Mouse (Mus musculus): ENCODE measurements around the gene Csrnp2. TPM values are rescaled to one million over a fixed set of nuclear protein-coding genes. Genes with fewer than 3 reads are reported as not detected.

Gene Csrnp2
- polyA plus RNA-seq, 1 experiment = 8.7 TPM

DNA sequence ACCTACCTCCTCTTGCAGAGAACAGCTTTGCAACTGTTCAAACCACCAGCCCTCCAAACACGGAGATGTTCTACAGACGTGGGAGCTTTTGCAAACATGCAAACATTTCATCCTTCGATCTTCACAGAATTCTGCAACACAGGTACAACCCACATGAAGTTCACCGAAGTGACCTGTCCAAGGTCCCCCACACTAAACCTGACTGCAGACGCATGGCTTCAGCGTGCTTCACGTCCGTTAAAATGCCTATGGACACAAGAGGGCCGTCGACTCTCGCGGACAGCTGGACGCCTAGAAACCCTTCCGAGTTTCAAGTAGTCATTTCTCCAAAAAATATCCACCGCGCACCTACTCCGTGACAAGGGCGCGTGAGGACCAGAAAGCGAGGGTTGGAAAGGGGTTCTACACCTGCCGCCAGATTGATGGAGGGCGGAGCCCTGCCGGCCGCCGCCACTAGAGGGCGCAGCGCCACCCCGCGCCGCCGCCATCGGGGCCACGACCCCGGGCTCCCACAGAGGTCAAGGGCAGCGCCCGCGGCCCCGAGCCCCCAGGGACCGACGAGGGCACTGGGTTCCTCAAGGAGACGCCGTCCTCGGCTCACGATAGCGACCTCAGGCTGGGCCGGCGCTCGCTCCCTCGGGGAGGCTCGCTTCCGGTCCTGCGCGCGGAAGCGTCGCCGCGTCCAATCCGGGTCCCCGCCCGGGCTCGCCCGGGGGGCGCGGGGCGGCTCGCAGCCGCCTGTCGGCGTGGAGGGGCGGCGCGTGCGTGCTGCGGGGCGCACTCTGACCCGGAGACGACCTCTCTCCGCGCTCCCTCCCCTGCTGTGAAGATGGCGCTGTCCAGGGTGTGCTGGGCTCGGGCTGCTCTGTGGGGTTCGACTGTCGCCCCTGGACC, 26.7 kb downstream of the Csrnp2 start, which contains the start of gene Letmd1:
Letmd1 (plus strand) TSS at position 729 of the 894 bp plus-strand sequence.
- peak within 1 kb of the TSS; percentile 80 for H3K4me3 ChIP-seq (ENCODE audit: control insufficient read depth, insufficient read depth, low read length)
- peaks cover 12% of the 10 kb centered on the region for H3K4me1 ChIP-seq (replicated peaks; ENCODE audit: control insufficient read depth, insufficient read depth, low read length)
- WGBS = 1% methylated on average over 84 of the region's 84 CpGs
- no peak within 1 kb of the TSS for H3K27ac ChIP-seq (ENCODE audit: control insufficient read depth, insufficient read depth, low read length)
- no peaks in the 10 kb centered on the region for H3K27me3 ChIP-seq (ENCODE audit: control insufficient read depth, insufficient read depth, low read length)
- peaks cover 2% of the 10 kb centered on the region; the same call in 1 of the 2 replicates for H3K36me3 ChIP-seq (ENCODE audit: control insufficient read depth, insufficient read depth, low read length)
- DNase-seq = peak; percentile 89
- TF ChIP-seq POLR2A (IDR thresholded peaks at IDR 0.05; ENCODE audit: control insufficient read depth, extremely low read depth, insufficient read depth, low read length, poor library complexity) (peak; percentile 88), CTCF (IDR thresholded peaks at IDR 0.05; ENCODE audit: borderline replicate concordance, control insufficient read depth, extremely low read depth, insufficient read depth, low read length, poor library complexity) (peak; percentile 100)

DNA sequence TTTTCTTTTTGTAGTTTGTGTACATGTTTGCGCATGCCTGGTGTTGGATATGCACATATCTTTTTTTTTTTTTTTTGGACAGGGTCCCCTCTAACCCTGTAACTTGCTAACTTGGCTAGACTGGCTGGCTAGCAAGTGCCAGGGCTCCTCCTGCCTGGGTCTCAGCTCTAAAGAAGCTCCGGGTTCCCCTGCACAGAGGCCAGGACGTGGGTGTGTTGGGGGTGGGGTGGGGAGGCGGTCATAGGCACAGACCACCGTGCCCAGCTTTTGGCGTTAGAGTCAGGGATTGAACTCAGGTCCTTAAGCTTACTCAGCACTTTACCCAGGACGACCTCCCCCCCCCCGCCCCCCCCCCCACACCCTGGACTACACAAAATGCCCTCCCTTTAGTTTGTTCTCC, 27.6 kb downstream of the Csrnp2 start:
- no peak for DNase-seq
- no peak overlapping the region for H3K4me3 ChIP-seq (ENCODE audit: control insufficient read depth, insufficient read depth, low read length)
- WGBS = 35% methylated on average over 8 of the region's 8 CpGs
- no peaks in the 10 kb centered on the region; the same call in 1 of the 2 replicates for H3K36me3 ChIP-seq (ENCODE audit: control insufficient read depth, insufficient read depth, low read length)
- no peak for TF ChIP-seq POLR2A (IDR thresholded peaks at IDR 0.05; ENCODE audit: control insufficient read depth, extremely low read depth, insufficient read depth, low read length, poor library complexity)
- no peak for TF ChIP-seq CTCF (IDR thresholded peaks at IDR 0.05; ENCODE audit: borderline replicate concordance, control insufficient read depth, extremely low read depth, insufficient read depth, low read length, poor library complexity)
- no peaks in the 10 kb centered on the region for H3K27me3 ChIP-seq (ENCODE audit: control insufficient read depth, insufficient read depth, low read length)
- no peak overlapping the region for H3K27ac ChIP-seq (ENCODE audit: control insufficient read depth, insufficient read depth, low read length)
- peaks cover 12% of the 10 kb centered on the region for H3K4me1 ChIP-seq (replicated peaks; ENCODE audit: control insufficient read depth, insufficient read depth, low read length)

GRCm38 (mm10) chr15:100465432-100465831, 29.9 kb downstream of the Csrnp2 start:
- DNase-seq = no peak
- no peak overlapping the region for H3K4me3 ChIP-seq (ENCODE audit: control insufficient read depth, insufficient read depth, low read length)
- H3K4me1 ChIP-seq (replicated peaks; ENCODE audit: control insufficient read depth, insufficient read depth, low read length) = peaks cover 22% of the 10 kb centered on the region
- no peaks in the 10 kb centered on the region for H3K27me3 ChIP-seq (ENCODE audit: control insufficient read depth, insufficient read depth, low read length)
- 88% methylated on average over 2 of the region's 2 CpGs for WGBS
- H3K36me3 ChIP-seq (ENCODE audit: control insufficient read depth, insufficient read depth, low read length) = no peaks in the 10 kb centered on the region
- no peak overlapping the region for H3K27ac ChIP-seq (ENCODE audit: control insufficient read depth, insufficient read depth, low read length)
- no peak for TF ChIP-seq CTCF (IDR thresholded peaks at IDR 0.05; ENCODE audit: borderline replicate concordance, control insufficient read depth, extremely low read depth, insufficient read depth, low read length, poor library complexity)
- TF ChIP-seq POLR2A (IDR thresholded peaks at IDR 0.05; ENCODE audit: control insufficient read depth, extremely low read depth, insufficient read depth, low read length, poor library complexity) = no peak

DNA sequence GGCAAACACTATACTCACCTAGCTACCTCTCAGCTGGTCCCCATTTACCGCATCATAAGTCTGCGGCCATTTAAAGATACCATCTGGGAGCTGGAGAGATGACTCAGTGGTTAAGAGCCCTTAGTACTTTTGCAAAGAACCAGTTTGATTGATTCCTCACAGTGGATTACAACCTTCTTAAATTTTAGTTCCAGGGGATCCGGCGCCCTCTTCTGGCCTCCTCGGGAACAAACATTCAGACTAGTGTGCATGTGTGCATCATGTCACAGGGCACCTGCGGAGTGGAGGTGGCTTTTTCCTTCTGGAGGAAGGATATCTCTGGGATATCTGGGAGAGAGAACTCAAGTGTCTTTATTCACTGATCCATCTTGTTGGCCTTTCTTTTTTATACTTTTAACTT, 31.6 kb downstream of the Csrnp2 start:
- no peaks in the 10 kb centered on the region for H3K27me3 ChIP-seq (ENCODE audit: control insufficient read depth, insufficient read depth, low read length)
- no peak overlapping the region for H3K4me3 ChIP-seq (ENCODE audit: control insufficient read depth, insufficient read depth, low read length)
- WGBS = 21% methylated on average over 6 of the region's 6 CpGs
- peaks cover 21% of the 10 kb centered on the region for H3K4me1 ChIP-seq (replicated peaks; ENCODE audit: control insufficient read depth, insufficient read depth, low read length)
- no peaks in the 10 kb centered on the region for H3K36me3 ChIP-seq (ENCODE audit: control insufficient read depth, insufficient read depth, low read length)
- no peak overlapping the region for H3K27ac ChIP-seq (ENCODE audit: control insufficient read depth, insufficient read depth, low read length)
- peak; percentile 75 for DNase-seq
- TF ChIP-seq CTCF (IDR thresholded peaks at IDR 0.05; ENCODE audit: borderline replicate concordance, control insufficient read depth, extremely low read depth, insufficient read depth, low read length, poor library complexity) (peak; percentile 33; the same call in 1 of the 2 replicates), POLR2A (IDR thresholded peaks at IDR 0.05; ENCODE audit: control insufficient read depth, extremely low read depth, insufficient read depth, low read length, poor library complexity) (no peak)

DNA sequence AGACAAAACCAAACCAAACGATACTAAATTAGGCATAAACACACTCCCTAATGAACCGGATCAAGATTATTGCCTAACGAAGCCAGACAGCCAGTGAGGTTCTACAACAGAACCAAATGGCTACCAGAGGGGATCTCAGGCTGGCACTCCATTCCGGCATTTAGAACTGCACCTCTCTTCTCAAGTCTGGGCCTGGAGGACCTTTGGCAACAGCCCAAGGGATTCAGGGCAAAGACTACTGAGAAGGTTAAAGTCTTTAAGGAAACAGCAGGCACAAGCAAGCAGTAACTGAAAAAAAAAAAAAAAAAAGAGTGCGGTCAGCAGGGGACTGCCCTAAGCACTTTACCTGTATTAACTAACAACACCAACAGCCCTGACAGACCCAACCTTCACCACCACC, 33.2 kb downstream of the Csrnp2 start:
- no peak for DNase-seq
- Histone ChIP-seq H3K27ac (ENCODE audit: control insufficient read depth, insufficient read depth, low read length) (no peak overlapping the region), H3K4me3 (ENCODE audit: control insufficient read depth, insufficient read depth, low read length) (no peak overlapping the region), H3K36me3 (ENCODE audit: control insufficient read depth, insufficient read depth, low read length) (no peaks in the 10 kb centered on the region), H3K4me1 (replicated peaks; ENCODE audit: control insufficient read depth, insufficient read depth, low read length) (peaks cover 16% of the 10 kb centered on the region), H3K27me3 (ENCODE audit: control insufficient read depth, insufficient read depth, low read length) (no peaks in the 10 kb centered on the region)
- no peak for TF ChIP-seq CTCF (IDR thresholded peaks at IDR 0.05; ENCODE audit: borderline replicate concordance, control insufficient read depth, extremely low read depth, insufficient read depth, low read length, poor library complexity)
- TF ChIP-seq POLR2A (IDR thresholded peaks at IDR 0.05; ENCODE audit: control insufficient read depth, extremely low read depth, insufficient read depth, low read length, poor library complexity) = no peak
- 81% methylated on average over 5 of the region's 5 CpGs for WGBS

GRCm38 (mm10) chr15:100461646-100462045, 33.6 kb downstream of the Csrnp2 start:
- Histone ChIP-seq H3K27me3 (ENCODE audit: control insufficient read depth, insufficient read depth, low read length) (no peaks in the 10 kb centered on the region), H3K4me1 (replicated peaks; ENCODE audit: control insufficient read depth, insufficient read depth, low read length) (peaks cover 16% of the 10 kb centered on the region), H3K27ac (ENCODE audit: control insufficient read depth, insufficient read depth, low read length) (no peak overlapping the region), H3K4me3 (ENCODE audit: control insufficient read depth, insufficient read depth, low read length) (no peak overlapping the region), H3K36me3 (ENCODE audit: control insufficient read depth, insufficient read depth, low read length) (no peaks in the 10 kb centered on the region)
- WGBS = 43% methylated on average over 9 of the region's 9 CpGs
- DNase-seq = no peak
- TF ChIP-seq POLR2A (IDR thresholded peaks at IDR 0.05; ENCODE audit: control insufficient read depth, extremely low read depth, insufficient read depth, low read length, poor library complexity) (no peak), CTCF (IDR thresholded peaks at IDR 0.05; ENCODE audit: borderline replicate concordance, control insufficient read depth, extremely low read depth, insufficient read depth, low read length, poor library complexity) (no peak)
